9 mouse cellular contexts compared by ENCODE assay signal in genomic region chr1:155211017-155211416, GRCm38 (mm10). TPM values are rescaled to one million over a fixed set of nuclear protein-coding genes. Genes with fewer than 3 reads are reported as not detected.
A peak's percentile ranks its signal among the peaks of the same experiment; 100 is the strongest.
DNase-seq lines count a peak whose midpoint lies in the region; ATAC-seq lines count a peak whose summit lies in the region.
"Had no signal": no experiment of that assay in that cellular context is flagged by ENCODE, and none has a peak within 500 bp of the region (broad histone marks: within the 10 kb centered on the region; RNA-seq: fewer than 3 reads in every experiment).

No protein-coding gene starts in this region.

- H3K27ac ChIP-seq in heart, embryonic 12.5 days (ENCODE audit: poor library complexity, severe bottlenecking): no peak overlapping the region
- H3K27ac ChIP-seq in midbrain, embryonic 10.5 days (replicated peaks): peak overlapping the region; percentile 89
- no peak overlapping the region for H3K27ac ChIP-seq in midbrain, embryonic 13.5 days
- peak overlapping the region; percentile 70 for H3K27ac ChIP-seq in forebrain, embryonic 15.5 days (replicated peaks)
- H3K27ac ChIP-seq in neural tube, embryonic 15.5 days (replicated peaks): peak overlapping the region; percentile 54; the same call in 1 of the 2 replicates

- WGBS in heart, embryonic 12.5 days: 21% methylated on average over 7 of the region's 7 CpGs
- WGBS in midbrain, embryonic 10.5 days: 54% methylated on average over 7 of the region's 7 CpGs
- 69% methylated on average over 7 of the region's 7 CpGs for WGBS in midbrain, embryonic 13.5 days
- WGBS in forebrain, embryonic 15.5 days: 57% methylated on average over 7 of the region's 7 CpGs
- 61% methylated on average over 7 of the region's 7 CpGs for WGBS in neural tube, embryonic 15.5 days

- no peak for DNase-seq in heart, postnatal 10 days
- peak; percentile 16 for DNase-seq in midbrain, embryonic 10.5 days (ENCODE audit: low spot score)
- DNase-seq in right cerebral cortex, postnatal 25 days: no peak

- intact Hi-C loops in heart, postnatal 10 days (cut with DNase I): loop anchor here (5.0 kb wide), 1 partner anchor 114 kb away; the partner anchor contains the start of gene Ier5

- peaks cover 70% of the 10 kb centered on the region for H3K4me1 ChIP-seq in heart, embryonic 12.5 days (replicated peaks)
- peaks cover 69% of the 10 kb centered on the region for H3K4me1 ChIP-seq in midbrain, embryonic 10.5 days
- peaks cover 70% of the 10 kb centered on the region for H3K4me1 ChIP-seq in midbrain, embryonic 13.5 days (replicated peaks)
- H3K4me1 ChIP-seq in forebrain, embryonic 15.5 days: peaks cover 70% of the 10 kb centered on the region
- H3K4me1 ChIP-seq in neural tube, embryonic 15.5 days: peaks cover 57% of the 10 kb centered on the region

- H3K9ac ChIP-seq in heart, embryonic 12.5 days: peak overlapping the region; percentile 13; the same call in 1 of the 2 replicates
- H3K9ac ChIP-seq in midbrain, embryonic 13.5 days (replicated peaks): no peak overlapping the region
- no peak overlapping the region for H3K9ac ChIP-seq in forebrain, embryonic 15.5 days (replicated peaks)
- H3K9ac ChIP-seq in neural tube, embryonic 15.5 days (replicated peaks): no peak overlapping the region
- H3K9ac ChIP-seq: lung, embryonic 15.5 days had no signal

- H3K4me3 ChIP-seq in heart, embryonic 12.5 days: no peak overlapping the region
- H3K4me3 ChIP-seq in midbrain, embryonic 10.5 days: no peak overlapping the region
- H3K4me3 ChIP-seq in midbrain, embryonic 13.5 days (replicated peaks): no peak overlapping the region
- no peak overlapping the region for H3K4me3 ChIP-seq in forebrain, embryonic 15.5 days
- H3K4me3 ChIP-seq in neural tube, embryonic 15.5 days (replicated peaks): no peak overlapping the region
- H3K4me3 ChIP-seq: lung, embryonic 15.5 days had no signal

- no peaks in the 10 kb centered on the region for H3K27me3 ChIP-seq in heart, embryonic 12.5 days (replicated peaks)
- H3K27me3 ChIP-seq in midbrain, embryonic 10.5 days (ENCODE audit: low read depth, poor library complexity, severe bottlenecking): peaks cover 33% of the 10 kb centered on the region
- peaks cover 6% of the 10 kb centered on the region for H3K27me3 ChIP-seq in midbrain, embryonic 13.5 days
- H3K27me3 ChIP-seq in forebrain, embryonic 15.5 days: no peaks in the 10 kb centered on the region
- H3K27me3 ChIP-seq in neural tube, embryonic 15.5 days (replicated peaks): no peaks in the 10 kb centered on the region
- H3K27me3 ChIP-seq: CH12.LX; lung, embryonic 15.5 days had no signal

- no peak overlapping the region for H3K4me2 ChIP-seq in heart, embryonic 12.5 days
- H3K4me2 ChIP-seq in midbrain, embryonic 13.5 days (replicated peaks): no peak overlapping the region
- no peak overlapping the region for H3K4me2 ChIP-seq in forebrain, embryonic 15.5 days (replicated peaks)
- no peak overlapping the region for H3K4me2 ChIP-seq in neural tube, embryonic 15.5 days
- H3K4me2 ChIP-seq: lung, embryonic 15.5 days had no signal

- H3K9me3 ChIP-seq in heart, embryonic 12.5 days (replicated peaks): no peaks in the 10 kb centered on the region
- no peaks in the 10 kb centered on the region for H3K9me3 ChIP-seq in midbrain, embryonic 10.5 days (replicated peaks)
- no peaks in the 10 kb centered on the region for H3K9me3 ChIP-seq in midbrain, embryonic 13.5 days
- H3K9me3 ChIP-seq in forebrain, embryonic 15.5 days: no peaks in the 10 kb centered on the region
- H3K9me3 ChIP-seq in neural tube, embryonic 15.5 days (replicated peaks): no peaks in the 10 kb centered on the region
- H3K9me3 ChIP-seq: lung, embryonic 15.5 days had no signal

- peaks cover 14% of the 10 kb centered on the region for H3K36me3 ChIP-seq in heart, embryonic 12.5 days
- H3K36me3 ChIP-seq in midbrain, embryonic 10.5 days: peaks cover 19% of the 10 kb centered on the region
- H3K36me3 ChIP-seq in midbrain, embryonic 13.5 days: peaks cover 15% of the 10 kb centered on the region
- peaks cover 4% of the 10 kb centered on the region; the same call in 1 of the 2 replicates for H3K36me3 ChIP-seq in forebrain, embryonic 15.5 days
- peaks cover 10% of the 10 kb centered on the region; the same call in 1 of the 2 replicates for H3K36me3 ChIP-seq in neural tube, embryonic 15.5 days
- H3K36me3 ChIP-seq: lung, embryonic 15.5 days had no signal

- no peak for ATAC-seq in heart, embryonic 12.5 days (ENCODE audit: insufficient number of reproducible peaks, low FRiP score)
- ATAC-seq in midbrain, embryonic 13.5 days: no peak
- ATAC-seq in forebrain, embryonic 15.5 days (replicated peaks): no peak
- ATAC-seq in neural tube, embryonic 15.5 days (ENCODE audit: low FRiP score): no peak

RNA-seq across cellular contexts. Expression of gene BC034090, which starts 33.2 kb away (rescaled TPM):
- polyA plus RNA-seq in heart, embryonic 12.5 days (2016; fragmentation: Nextera tagmentation; extraction: Ambion mirVana): 9.0 and 9.6 TPM in 2 replicates
- total RNA-seq in heart, postnatal 10 days (2021): 10 to 100 TPM; 53.6 to 56.7 TPM
- 5.2 and 7.4 TPM in 2 replicates for polyA plus RNA-seq in midbrain, embryonic 10.5 days (2016; fragmentation: Nextera tagmentation; extraction: Ambion mirVana)
- 3.9 and 5.5 TPM in 2 replicates for polyA plus RNA-seq in midbrain, embryonic 13.5 days (2015; fragmentation: Nextera tagmentation; extraction: Ambion mirVana)
- 3.3 and 4.9 TPM in 2 replicates for polyA plus RNA-seq in forebrain, embryonic 15.5 days (2015; fragmentation: Nextera tagmentation; extraction: Ambion mirVana)
- polyA plus RNA-seq in neural tube, embryonic 15.5 days (2015; fragmentation: Nextera tagmentation; extraction: Ambion mirVana): 3.0 and 4.1 TPM in 2 replicates

RNA-seq across cellular contexts. Expression of gene Stx6, which starts 52.5 kb away (rescaled TPM):
- 62.1 and 69.5 TPM in 2 replicates for polyA plus RNA-seq in heart, embryonic 12.5 days (2016; fragmentation: Nextera tagmentation; extraction: Ambion mirVana)
- total RNA-seq in heart, postnatal 10 days (2021): 10 to 100 TPM; 46.2 to 50.5 TPM
- 78.2 and 92.5 TPM in 2 replicates for polyA plus RNA-seq in midbrain, embryonic 10.5 days (2016; fragmentation: Nextera tagmentation; extraction: Ambion mirVana)
- 117 and 128 TPM in 2 replicates for polyA plus RNA-seq in midbrain, embryonic 13.5 days (2015; fragmentation: Nextera tagmentation; extraction: Ambion mirVana)
- polyA plus RNA-seq in forebrain, embryonic 15.5 days (2015; fragmentation: Nextera tagmentation; extraction: Ambion mirVana): 129 and 131 TPM in 2 replicates
- 92.6 and 102 TPM in 2 replicates for polyA plus RNA-seq in neural tube, embryonic 15.5 days (2015; fragmentation: Nextera tagmentation; extraction: Ambion mirVana)

Comparison
In these comparisons a context has a peak if more than half of its experiments do, and no peak if none do; other contexts are left out.
1. H3K27ac ChIP-seq: peak in midbrain, embryonic 10.5 days (single experiment), forebrain, embryonic 15.5 days (single experiment) and neural tube, embryonic 15.5 days (single experiment); none in heart, embryonic 12.5 days (single experiment) and midbrain, embryonic 13.5 days (single experiment).